Mouse (Mus musculus) CH12.LX (cell line): ENCODE results near the gene Slc25a18. TPM values are rescaled to one million over a fixed set of nuclear protein-coding genes. Genes with fewer than 3 reads are reported as not detected.

Experiments
- DNase-seq: peaks from one replicate; pipeline ENCODE4 v3.0.0-alpha.2; 2013; ENCODE audit errors: extremely low read depth
- H3K27ac ChIP-seq: 2 replicates; pipeline ENCODE4 v1.5.1; 2012; ENCODE audit warnings: low read depth, mild to moderate bottlenecking, control low read depth, moderate library complexity; ENCODE audit not compliant: insufficient read depth
- H3K27me3 ChIP-seq: replicated peaks from 2 replicates; pipeline ENCODE3; 2012; ENCODE audit warnings: inconsistent platforms
- H3K36me3 ChIP-seq, 2 experiments: replicated peaks in 1 of 2; 2 replicates each; pipeline versions ENCODE3 to v1.6.1; 2012; ENCODE audit warnings: inconsistent platforms in 1 of 2, low read length in 1 of 2, mild to moderate bottlenecking in 1 of 2, mixed read lengths in 1 of 2, moderate library complexity in 1 of 2; ENCODE audit not compliant: control insufficient read depth in 1 of 2, insufficient read depth in 1 of 2
- H3K4me1 ChIP-seq, 2 experiments: 2 replicates each; pipeline ENCODE4 v1.6.1; 2012; ENCODE audit warnings: inconsistent platforms in 1 of 2, moderate library complexity in 1 of 2; ENCODE audit not compliant: insufficient read depth in 2 of 2, control insufficient read depth in 1 of 2
- H3K4me2 ChIP-seq: 2 replicates; pipeline ENCODE4 v1.6.1; 2012; ENCODE audit warnings: low read depth, mild to moderate bottlenecking, control low read depth; ENCODE audit not compliant: poor library complexity, insufficient read depth, severe bottlenecking
- H3K4me3 ChIP-seq, 3 experiments: fragments of 150-350 bp in 1 of 3; sonication (generic) in 1 of 3; replicated peaks in 1 of 3; 2 replicates each; pipeline versions ENCODE3 to v1.5.1; 2011 to 2012; ENCODE audit warnings: low read depth in 2 of 3, low read length in 2 of 3, mild to moderate bottlenecking in 2 of 3, moderate library complexity in 2 of 3, control low read depth in 1 of 3, improper control_type of control experiment in 1 of 3, inconsistent platforms in 1 of 3, mixed read lengths in 1 of 3; ENCODE audit not compliant: poor library complexity in 1 of 3
- H3K79me2 ChIP-seq: replicated peaks from 2 replicates; pipeline ENCODE4 v1.6.1; 2012; ENCODE audit warnings: mild to moderate bottlenecking, moderate library complexity; ENCODE audit not compliant: control insufficient read depth, poor library complexity, insufficient read depth, severe bottlenecking; ENCODE audit errors: extremely low read depth
- H3K9ac ChIP-seq: 2 replicates; pipeline ENCODE4 v1.6.1; 2012; ENCODE audit warnings: low read depth, mild to moderate bottlenecking, control low read depth, moderate library complexity; ENCODE audit not compliant: insufficient read depth
- H3K9me3 ChIP-seq: replicated peaks from 2 replicates; pipeline ENCODE3; 2012; ENCODE audit warnings: low read length, inconsistent platforms, mixed read lengths
- BHLHE40 ChIP-seq: IDR thresholded peaks from 2 replicates; pipeline ENCODE4 v1.6.1; 2011; ENCODE audit warnings: mild to moderate bottlenecking, low read depth, low read length, improper control_type of control experiment
- CHD1 ChIP-seq: IDR thresholded peaks from 2 replicates; pipeline ENCODE4 v1.6.1; 2012; ENCODE audit warnings: low read depth, low read length, improper control_type of control experiment, inconsistent platforms
- CHD2 ChIP-seq: IDR thresholded peaks from 2 replicates; pipeline ENCODE4 v1.6.1; 2011; ENCODE audit warnings: low read length, improper control_type of control experiment
- CTCF ChIP-seq, 2 experiments: IDR thresholded peaks in 1 of 2; conservative IDR thresholded peaks in 1 of 2; 2 replicates each; pipeline ENCODE4 v1.5.1; 2011 to 2012; ENCODE audit warnings: low read depth in 2 of 2, low read length in 2 of 2, improper control_type of control experiment in 1 of 2, inconsistent platforms in 1 of 2, mild to moderate bottlenecking in 1 of 2, moderate library complexity in 1 of 2
- ELF1 ChIP-seq: IDR thresholded peaks from 2 replicates; pipeline ENCODE4 v1.6.1; 2014; ENCODE audit warnings: low read depth, mild to moderate bottlenecking, inconsistent platforms, low read length, improper control_type of control experiment
- HCFC1 ChIP-seq: IDR thresholded peaks from 2 replicates; pipeline ENCODE4 v1.6.1; 2012; ENCODE audit warnings: low read depth, mild to moderate bottlenecking, inconsistent platforms, low read length, improper control_type of control experiment
- JUND ChIP-seq: conservative IDR thresholded peaks from 2 replicates; pipeline ENCODE4 v1.6.1; 2011; ENCODE audit warnings: low read depth, low read length, improper control_type of control experiment
- KAT2A ChIP-seq: IDR thresholded peaks from 2 replicates; pipeline ENCODE4 v1.6.1; 2012; ENCODE audit warnings: low read length, improper control_type of control experiment, inconsistent platforms; ENCODE audit not compliant: insufficient replicate concordance
- MAFK ChIP-seq: IDR thresholded peaks from 2 replicates; pipeline ENCODE4 v1.6.1; 2011; ENCODE audit warnings: low read length, improper control_type of control experiment; ENCODE audit not compliant: insufficient replicate concordance
- MAZ ChIP-seq: IDR thresholded peaks from 2 replicates; pipeline ENCODE4 v1.6.1; 2012; ENCODE audit warnings: low read depth, mild to moderate bottlenecking, inconsistent platforms, low read length, improper control_type of control experiment, moderate library complexity
- MEF2A ChIP-seq: IDR thresholded peaks from 2 replicates; pipeline ENCODE4 v1.6.1; 2014; ENCODE audit warnings: low read depth, mild to moderate bottlenecking, inconsistent platforms, low read length, improper control_type of control experiment, borderline replicate concordance
- MYC ChIP-seq: IDR thresholded peaks from 2 replicates; pipeline ENCODE4 v1.6.1; 2011; ENCODE audit warnings: low read depth, mild to moderate bottlenecking, improper control_type of control experiment, low read length
- PAX5 ChIP-seq: IDR thresholded peaks from 2 replicates; pipeline ENCODE4 v1.6.1; 2012; ENCODE audit warnings: low read length, inconsistent platforms, mixed read lengths
- POLR2A ChIP-seq: IDR thresholded peaks from 2 replicates; pipeline ENCODE4 v1.6.1; 2011; ENCODE audit warnings: low read depth, mild to moderate bottlenecking, improper control_type of control experiment, low read length
- RAD21 ChIP-seq: IDR thresholded peaks from 2 replicates; pipeline ENCODE4 v1.6.1; 2011; ENCODE audit warnings: low read depth, mild to moderate bottlenecking, low read length, improper control_type of control experiment, moderate library complexity
- RCOR1 ChIP-seq: conservative IDR thresholded peaks from 2 replicates; pipeline ENCODE4 v1.6.1; 2012; ENCODE audit warnings: low read depth, mild to moderate bottlenecking, inconsistent platforms, low read length, improper control_type of control experiment
- SIN3A ChIP-seq: IDR thresholded peaks from 2 replicates; pipeline ENCODE4 v1.6.1; 2012; ENCODE audit warnings: low read length, improper control_type of control experiment, inconsistent platforms
- SMC3 ChIP-seq: IDR thresholded peaks from 2 replicates; pipeline ENCODE4 v1.6.1; 2011; ENCODE audit warnings: low read depth, low read length, improper control_type of control experiment
- TCF12 ChIP-seq: IDR thresholded peaks from 2 replicates; pipeline ENCODE4 v1.6.1; 2014; ENCODE audit warnings: low read depth, mild to moderate bottlenecking, inconsistent platforms, low read length, improper control_type of control experiment
- USF1 ChIP-seq: IDR thresholded peaks from 2 replicates; pipeline ENCODE4 v1.6.1; 2014; ENCODE audit warnings: low read depth, mild to moderate bottlenecking, inconsistent platforms, low read length, improper control_type of control experiment
- USF2 ChIP-seq: conservative IDR thresholded peaks from 2 replicates; pipeline ENCODE4 v1.6.1; 2011; ENCODE audit warnings: low read depth, low read length, improper control_type of control experiment
- ZKSCAN1 ChIP-seq: IDR thresholded peaks from 2 replicates; pipeline ENCODE4 v1.6.1; 2012; ENCODE audit warnings: low read depth, inconsistent platforms, low read length, improper control_type of control experiment, borderline replicate concordance
- ZNF384 ChIP-seq: IDR thresholded peaks from 2 replicates; pipeline ENCODE4 v1.6.1; 2012; ENCODE audit warnings: low read depth, low read length, improper control_type of control experiment, inconsistent platforms
- dilution Hi-C: fragments of 300-500 bp; cut with MboI; formaldehyde crosslinking; loops from 2 replicates; pipeline ENCODE4 v1.14.3; 2020; ENCODE audit warnings: low sequenced_read_pairs; ENCODE audit not compliant: extremely low pct_unique_long_range_greater_than_20kb, extremely low pct_ligation_motif_present
- in situ Hi-C: fragments of 300-500 bp; cut with MboI; formaldehyde crosslinking; loops from 3 replicates; pipeline ENCODE4 v1.14.3; 2019; ENCODE audit warnings: low sequenced_read_pairs, low pct_ligation_motif_present, low pct_unique_long_range_greater_than_20kb, mixed read lengths
- polyA plus RNA-seq: library from polyadenylated mRNA; unstranded; fragments of >175 nt; gene quantifications from 2 replicates; pipeline ENCODE4 v1.2.1, GENCODE M21; 2012; ENCODE audit warnings: low read depth; ENCODE audit not compliant: insufficient read length
- total RNA-seq, 2 experiments: library from RNA; depleted of rRNA; stranded (reverse); fragments of 300-350 nt in 1 of 2; fragments of >200 nt in 1 of 2; gene quantifications; 2 replicates each; pipeline ENCODE4 v1.2.3; 2012 to 2014

The Slc25a18 gene
- total and polyA plus RNA-seq, 3 experiments: 0.08 to 0.51 (median 0.19) TPM

DNA sequence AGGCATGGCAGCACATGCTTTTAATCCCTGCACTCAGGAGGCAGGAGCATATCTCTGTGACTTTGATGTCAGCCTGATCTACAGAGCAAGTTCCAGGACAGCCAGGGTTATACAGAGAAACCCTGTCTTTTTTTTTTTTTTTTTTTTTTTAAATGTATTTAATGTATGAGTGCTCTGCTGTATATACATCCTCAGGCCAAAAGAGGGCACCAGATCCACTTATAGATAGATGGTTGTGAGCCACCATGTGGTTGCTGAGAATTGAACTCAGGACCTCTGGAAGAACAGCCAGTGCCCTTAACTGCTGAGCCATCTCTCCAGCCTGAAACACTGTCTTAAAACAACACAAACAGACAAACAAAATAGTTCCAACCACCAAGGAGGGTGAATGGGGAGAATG lies 15.5 kb downstream of the Slc25a18 start:
- Histone ChIP-seq H3K4me2 (no peak overlapping the region), H3K79me2 (no peaks in the 10 kb centered on the region), H3K4me1 (peaks cover 9 to 31% of the 10 kb centered on the region in 2 experiments; a peak in 3 of 4 replicates), H3K27ac (no peak overlapping the region), H3K9ac (no peak overlapping the region), H3K36me3 (peaks cover 34 to 56% of the 10 kb centered on the region in 2 experiments), H3K27me3 (no peaks in the 10 kb centered on the region), H3K4me3 (no peak overlapping the region), H3K9me3 (no peaks in the 10 kb centered on the region)
- in situ Hi-C loops: no loop called here
- DNase-seq: peak; percentile 43
- TF ChIP-seq SIN3A: no peak
- TF ChIP-seq RCOR1: no peak
- peak; percentile 30; the same call in 1 of the 2 replicates for TF ChIP-seq SMC3
- peak; percentile 92 for TF ChIP-seq ZNF384
- peak in 1 of 2 experiments; percentile 67; a peak in 2 of 4 replicates for TF ChIP-seq CTCF (conservative IDR thresholded peaks at IDR 0.05 in 1 of 2, IDR thresholded peaks at IDR 0.05 in 1 of 2; ENCODE audit: low read depth in 2 of 2, low read length in 2 of 2)
- TF ChIP-seq ZKSCAN1: no peak
- TF ChIP-seq MEF2A: no peak
- no peak for TF ChIP-seq BHLHE40
- no peak for TF ChIP-seq HCFC1
- peak; percentile 42 for TF ChIP-seq RAD21
- no peak for TF ChIP-seq JUND
- no peak for TF ChIP-seq CHD2
- TF ChIP-seq ELF1: no peak
- TF ChIP-seq MYC: no peak
- TF ChIP-seq USF2: no peak
- no peak for TF ChIP-seq POLR2A
- dilution Hi-C loops: no loop called here

DNA sequence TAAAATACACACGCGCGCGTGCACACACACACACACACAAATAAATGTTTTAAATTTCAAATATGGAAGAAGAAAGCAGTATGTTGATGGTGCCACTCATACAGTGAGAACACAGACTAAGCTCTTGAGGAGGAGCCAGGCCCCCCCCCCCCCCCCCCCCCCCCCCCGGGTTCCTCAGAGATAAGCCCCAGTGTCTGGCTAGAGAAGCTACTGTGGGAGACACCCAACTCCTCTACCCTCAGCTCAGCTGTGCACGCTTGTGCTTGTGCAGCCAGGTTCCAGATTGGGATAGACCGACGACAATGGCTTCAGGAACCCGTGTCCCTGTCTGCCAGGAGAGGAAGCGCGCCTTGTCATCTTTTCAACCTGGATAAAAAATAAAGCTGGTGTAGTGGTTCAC lies 16.8 kb downstream of the Slc25a18 start:
- Histone ChIP-seq H3K27ac (no peak overlapping the region), H3K4me1 (peaks cover 9 to 31% of the 10 kb centered on the region in 2 experiments; a peak in 3 of 4 replicates)
- no peak for DNase-seq

More for the DNA sequence above, 16.8 kb downstream of the Slc25a18 start:
- no peak overlapping the region for H3K9ac ChIP-seq
- no peaks in the 10 kb centered on the region for H3K79me2 ChIP-seq
- no peaks in the 10 kb centered on the region for H3K27me3 ChIP-seq
- H3K4me2 ChIP-seq: no peak overlapping the region
- H3K9me3 ChIP-seq: no peaks in the 10 kb centered on the region
- dilution Hi-C loops (no loop called here), in situ Hi-C loops (no loop called here)
- TF ChIP-seq ELF1: no peak
- no peak for TF ChIP-seq SMC3
- no peak for TF ChIP-seq MAFK
- no peak for TF ChIP-seq TCF12
- no peak for TF ChIP-seq CHD1
- no peak for TF ChIP-seq MAZ
- no peak for TF ChIP-seq KAT2A
- no peak for TF ChIP-seq PAX5
- no peak for TF ChIP-seq USF1
- no peak for TF ChIP-seq JUND
- no peak overlapping the region for H3K4me3 ChIP-seq
- H3K36me3 ChIP-seq: peaks cover 45 to 67% of the 10 kb centered on the region in 2 experiments
